Mouse (Mus musculus) regulatory T cell (primary cell): ENCODE results near the gene Ankrd49.

Experiments used
- in situ Hi-C: fragments of 300-600 bp; cut with MboI, MseI; formaldehyde crosslinking; loops from one replicate; pipeline ENCODE4 v1.15.1; 2025; ENCODE audit warnings: high pct_unique_total_duplicates

The Ankrd49 gene

DNA sequence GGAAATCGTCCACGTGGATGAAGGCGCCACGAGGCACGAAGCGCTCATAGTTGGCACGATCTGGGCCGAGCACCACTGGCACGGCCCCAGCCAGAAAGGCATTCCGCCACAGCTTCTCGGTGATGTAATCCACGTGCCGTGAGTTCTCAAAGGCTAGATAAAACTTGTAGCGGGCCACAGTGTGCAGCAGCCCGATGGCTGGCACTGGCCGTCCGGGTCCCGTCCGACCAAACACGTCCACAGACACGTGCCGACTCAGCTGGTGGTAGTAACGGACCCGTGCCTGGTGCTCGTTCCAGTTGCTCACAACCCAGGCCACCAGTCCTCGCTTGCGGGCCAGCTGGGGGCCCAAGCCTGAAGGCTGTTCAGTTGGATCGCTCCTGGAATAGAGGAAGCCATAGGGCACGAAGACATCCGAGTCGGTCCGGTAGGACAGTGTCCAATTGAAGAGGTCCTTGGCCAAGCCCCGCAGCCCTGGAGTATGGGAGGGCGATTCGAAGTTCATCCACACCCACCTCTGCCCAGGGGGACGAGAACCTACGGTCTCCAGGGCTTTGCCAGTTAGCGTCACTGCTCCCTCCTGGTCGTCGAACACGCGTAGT, 33.7 kb downstream of the Ankrd49 start:
- in situ Hi-C loops: no loop called here

GRCm38 (mm10) chr9:14740151-14740924, 44.3 kb downstream of the Ankrd49 start, which contains the start of gene Piwil4:
Piwil4 (minus strand) TSS chr9:14740733.
- in situ Hi-C loops: no loop called here

DNA sequence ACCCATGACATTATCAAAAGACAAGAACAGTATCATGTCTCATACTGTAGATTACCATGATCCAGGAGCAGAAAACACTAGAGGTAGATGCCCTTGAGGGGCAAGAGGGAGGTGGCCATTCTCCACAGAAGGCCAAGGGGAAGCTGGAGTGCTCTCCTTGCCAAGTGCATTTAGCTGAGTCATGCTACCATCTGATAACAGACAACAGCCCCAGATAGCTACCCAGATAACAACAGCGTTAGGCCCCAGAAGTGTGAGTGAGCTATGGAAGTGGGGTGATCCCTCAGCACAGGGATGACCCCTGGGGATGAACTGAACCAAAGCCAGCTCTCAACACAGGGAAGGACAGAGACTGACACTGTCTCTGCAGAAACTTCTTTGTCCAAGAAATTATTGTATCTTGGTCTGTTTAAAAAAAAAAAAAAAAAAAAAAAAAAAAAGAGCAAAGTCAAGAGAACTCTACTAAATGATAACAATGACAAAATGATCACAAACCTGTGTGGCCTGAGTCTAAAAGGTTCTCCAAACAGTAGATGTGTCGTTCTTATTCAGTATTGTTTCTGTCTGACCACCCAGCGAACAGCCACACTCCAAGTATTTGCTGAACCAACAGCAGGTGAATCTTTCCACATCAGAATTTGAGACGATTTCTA, 45.0 kb downstream of the Ankrd49 start:
- in situ Hi-C loops: no loop called here

- in situ Hi-C loops: no loop called here
Observed at GRCm38 (mm10) chr9:14730941-14731541, 53.6 kb downstream of the Ankrd49 start.
